Mouse (Mus musculus): Measurements from ENCODE around the gene Sdhaf1.

DNA sequence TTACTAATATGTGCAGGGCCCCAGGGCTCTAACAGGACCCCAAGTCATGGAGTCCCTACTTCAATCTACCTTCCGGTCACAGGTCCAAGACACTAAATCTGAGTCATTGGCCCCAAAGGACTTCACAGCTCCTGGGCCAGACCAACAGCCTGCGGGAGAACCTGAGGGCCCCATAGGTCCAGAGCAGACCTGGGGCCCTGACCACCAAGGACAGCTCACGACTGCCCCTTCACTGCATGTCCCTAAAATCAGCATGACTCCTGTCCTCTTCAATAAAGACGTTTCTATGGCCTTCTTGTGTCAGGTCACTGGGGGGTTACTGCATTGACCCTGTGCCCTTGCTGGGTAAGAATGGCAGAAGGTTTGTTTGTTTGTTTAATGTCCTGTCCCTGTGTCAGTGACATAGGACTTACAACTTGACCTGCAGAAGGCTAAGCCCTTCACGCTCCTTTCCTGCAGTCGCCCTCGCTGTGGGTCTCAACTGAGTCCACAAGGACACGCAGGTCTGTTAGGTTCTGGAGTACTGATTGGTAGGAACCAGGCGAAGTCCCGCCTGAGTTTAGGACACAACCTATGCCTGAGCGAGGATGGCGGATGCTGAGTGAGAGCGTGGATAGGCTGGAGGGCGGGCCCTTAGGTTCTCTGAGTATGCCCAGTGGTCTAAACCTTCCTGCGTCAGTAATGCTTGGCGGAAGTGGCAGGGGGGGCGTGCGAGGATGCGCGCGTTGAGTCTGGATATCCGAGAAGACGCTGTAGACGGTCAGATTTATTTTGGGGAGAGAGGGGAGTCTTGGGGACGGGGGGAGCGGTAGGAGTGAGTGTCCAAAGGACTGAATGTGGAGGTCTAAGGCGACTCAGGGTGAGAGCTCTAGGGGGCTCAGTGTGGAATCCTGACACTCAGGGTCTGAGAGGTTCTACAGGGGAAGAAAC is 15.4 kb downstream of the Sdhaf1 start, which contains the start of gene Alkbh6:
- no peak for TF ChIP-seq CTCF (IDR thresholded peaks at IDR 0.05; ENCODE audit: extremely low read depth, insufficient read depth, insufficient read length, insufficient replicate concordance)
- peak; percentile 66 for TF ChIP-seq POLR2A (IDR thresholded peaks at IDR 0.05; ENCODE audit: low read depth, low read length)
